ENCODE assay signal across 10 mouse cellular contexts in the genomic region with DNA sequence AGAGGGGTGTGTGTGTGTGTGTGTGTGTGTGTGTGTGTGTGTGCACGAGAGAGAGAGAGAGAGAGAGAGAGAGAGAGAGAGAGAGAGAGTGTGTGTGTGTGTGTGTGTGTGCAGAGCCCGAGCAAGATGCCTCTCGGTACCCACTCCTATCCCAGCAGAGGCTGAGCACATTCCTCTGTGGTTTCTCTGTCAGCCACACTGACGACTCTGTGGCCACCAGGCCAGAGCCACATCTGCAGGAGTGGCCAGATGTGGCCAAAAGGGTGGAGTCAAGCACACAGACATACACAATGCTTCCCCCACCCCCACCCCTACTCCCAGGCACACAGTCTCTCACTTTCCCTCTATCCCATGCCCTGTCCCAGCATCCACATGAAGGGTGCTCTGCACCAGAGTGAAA. TPM values are rescaled to one million over a fixed set of nuclear protein-coding genes. Genes with fewer than 3 reads are reported as not detected.
DNase-seq lines count a peak whose midpoint lies in the region; ATAC-seq and TF ChIP-seq lines count a peak whose summit lies in the region.
"Had no signal": no experiment of that assay in that cellular context is flagged by ENCODE, and none has a peak within 500 bp of the region (broad histone marks: within the 10 kb centered on the region; RNA-seq: fewer than 3 reads in every experiment).

No protein-coding gene starts in this region.

- peak overlapping the region; percentile 81; the same call in 1 of the 2 replicates for H3K27ac ChIP-seq in forebrain, embryonic 13.5 days
- no peak overlapping the region for H3K27ac ChIP-seq in forebrain, embryonic 11.5 days (ENCODE audit: low read depth, low read length)
- peak overlapping the region; percentile 53; the same call in 1 of the 2 replicates for H3K27ac ChIP-seq in layer of hippocampus, adult 2 months
- H3K27ac ChIP-seq in limb, embryonic 13.5 days = 0 out of 2 replicates have a peak overlapping the region, but pooled peaks have one; percentile 10

- no peaks in the 10 kb centered on the region for H3K9me3 ChIP-seq in forebrain, embryonic 13.5 days (replicated peaks)
- H3K9me3 ChIP-seq in forebrain, embryonic 11.5 days (ENCODE audit: control insufficient read depth, low read length) = no peaks in the 10 kb centered on the region
- H3K9me3 ChIP-seq in limb, embryonic 13.5 days = no peaks in the 10 kb centered on the region
- H3K9me3 ChIP-seq: stomach, embryonic 15.5 days had no signal

- no peak overlapping the region for H3K4me2 ChIP-seq in forebrain, embryonic 13.5 days
- no peak overlapping the region for H3K4me2 ChIP-seq in forebrain, embryonic 11.5 days (ENCODE audit: low read depth, low read length, severe bottlenecking)
- H3K4me2 ChIP-seq in limb, embryonic 13.5 days (replicated peaks) = no peak overlapping the region

- H3K9ac ChIP-seq in forebrain, embryonic 13.5 days = no peak overlapping the region
- H3K9ac ChIP-seq in forebrain, embryonic 11.5 days (ENCODE audit: low read length) = no peak overlapping the region
- peak overlapping the region; percentile 35; the same call in 1 of the 2 replicates for H3K9ac ChIP-seq in limb, embryonic 13.5 days
- H3K9ac ChIP-seq: stomach, embryonic 15.5 days had no signal

- peaks cover 61% of the 10 kb centered on the region for H3K4me1 ChIP-seq in forebrain, embryonic 13.5 days
- H3K4me1 ChIP-seq in forebrain, embryonic 11.5 days (replicated peaks; ENCODE audit: control insufficient read depth, insufficient read depth, low read length) = peaks cover 12% of the 10 kb centered on the region; the same call in 1 of the 2 replicates
- peaks cover 46% of the 10 kb centered on the region for H3K4me1 ChIP-seq in limb, embryonic 13.5 days

- TF ChIP-seq CTCF in layer of hippocampus, adult 2 months (conservative IDR thresholded peaks at IDR 0.05) = no peak

- H3K27me3 ChIP-seq in forebrain, embryonic 13.5 days = no peaks in the 10 kb centered on the region
- no peaks in the 10 kb centered on the region for H3K27me3 ChIP-seq in forebrain, embryonic 11.5 days (ENCODE audit: control insufficient read depth, insufficient read depth, low read length)
- no peaks in the 10 kb centered on the region for H3K27me3 ChIP-seq in limb, embryonic 13.5 days
- H3K27me3 ChIP-seq: stomach, embryonic 15.5 days had no signal

- no peak overlapping the region for H3K4me3 ChIP-seq in forebrain, embryonic 13.5 days
- H3K4me3 ChIP-seq in forebrain, embryonic 11.5 days (ENCODE audit: low read depth, low read length) = no peak overlapping the region
- no peak overlapping the region for H3K4me3 ChIP-seq in layer of hippocampus, adult 2 months
- H3K4me3 ChIP-seq in limb, embryonic 13.5 days = no peak overlapping the region
- H3K4me3 ChIP-seq: stomach, embryonic 15.5 days had no signal

- ATAC-seq in forebrain, embryonic 13.5 days = no peak
- ATAC-seq in forebrain, embryonic 11.5 days (replicated peaks; ENCODE audit: low FRiP score) = no peak
- ATAC-seq in common myeloid progenitor, adult 5-6 weeks (replicated peaks; ENCODE audit: low read depth, poor library complexity, severe bottlenecking) = peak; percentile 70
- no peak for ATAC-seq in limb, embryonic 13.5 days (ENCODE audit: low FRiP score, low read depth)
- no peak for ATAC-seq in megakaryocyte-erythroid progenitor cell, adult 5-6 weeks (replicated peaks; ENCODE audit: low FRiP score, low TSS enrichment, poor library complexity, severe bottlenecking)

- peaks cover 41% of the 10 kb centered on the region for H3K36me3 ChIP-seq in forebrain, embryonic 13.5 days (ENCODE audit: poor library complexity, severe bottlenecking)
- H3K36me3 ChIP-seq in forebrain, embryonic 11.5 days (ENCODE audit: control insufficient read depth, insufficient read depth, low read length) = no peaks in the 10 kb centered on the region; the same call in 1 of the 2 replicates
- peaks cover 38% of the 10 kb centered on the region for H3K36me3 ChIP-seq in limb, embryonic 13.5 days

- 27% methylated on average over 3 of the region's 4 CpGs for WGBS in forebrain, embryonic 13.5 days
- WGBS in forebrain, embryonic 11.5 days = 46% methylated on average over 3 of the region's 4 CpGs
- WGBS in limb, embryonic 13.5 days = 24% methylated on average over 3 of the region's 4 CpGs

- DNase-seq in forebrain, embryonic 11.5 days (ENCODE audit: low spot score) = no peak
- DNase-seq in layer of hippocampus, adult 2 months (ENCODE audit: low spot score in 2 of 2) = no peak
- DNase-seq in layer of hippocampus, adult 18-20 months (ENCODE audit: low spot score in 2 of 2) = no peak
- DNase-seq in layer of hippocampus, adult 9-11 months = no peak

RNA-seq across cellular contexts. Expression of a gene that starts 19.4 kb away (rescaled TPM):
- 21.5 and 25.6 TPM in 2 replicates for polyA plus RNA-seq in forebrain, embryonic 13.5 days (2015; fragmentation: Nextera tagmentation; extraction: Ambion mirVana)
- polyA plus RNA-seq in forebrain, embryonic 11.5 days (2014; fragmentation: Nextera tagmentation; extraction: Ambion mirVana) = 30.6 and 32.2 TPM in 2 replicates
- total RNA-seq in layer of hippocampus, adult 2 months (2021) = 10 to 100 TPM; 58.2 to 59.7 TPM
- total RNA-seq in layer of hippocampus, adult 18-20 months (2021) = 10 to 100 TPM; 61.0 to 65.1 TPM
- 45.2 and 51.6 TPM in 2 replicates for total RNA-seq in common myeloid progenitor, adult 5-6 weeks (2017)
- 35.6 and 36.1 TPM in 2 replicates for polyA plus RNA-seq in limb, embryonic 13.5 days (2015; fragmentation: Nextera tagmentation; extraction: Ambion mirVana)
- total RNA-seq in megakaryocyte-erythroid progenitor cell, adult 5-6 weeks (2014; fragmentation: Nextera tagmentation) = 71.5 and 93.3 TPM in 2 replicates
- total RNA-seq in megakaryocyte-erythroid progenitor cell, adult 5-6 weeks (2017) = 39.9 and 59.4 TPM in 2 replicates

RNA-seq across cellular contexts. Expression of a gene that starts 21.1 kb away (rescaled TPM):
- polyA plus RNA-seq in forebrain, embryonic 13.5 days (2015; fragmentation: Nextera tagmentation; extraction: Ambion mirVana) = 88.2 TPM in 2 replicates
- 35.0 and 36.8 TPM in 2 replicates for polyA plus RNA-seq in forebrain, embryonic 11.5 days (2014; fragmentation: Nextera tagmentation; extraction: Ambion mirVana)
- 100 to 1,000 TPM; 233 to 243 TPM for total RNA-seq in layer of hippocampus, adult 2 months (2021)
- total RNA-seq in layer of hippocampus, adult 18-20 months (2021) = 100 to 1,000 TPM; 258 to 266 TPM
- total RNA-seq in common myeloid progenitor, adult 5-6 weeks (2017) = 20.7 and 26.0 TPM in 2 replicates
- 61.9 and 68.6 TPM in 2 replicates for polyA plus RNA-seq in limb, embryonic 13.5 days (2015; fragmentation: Nextera tagmentation; extraction: Ambion mirVana)
- 10.7 and 16.6 TPM in 2 replicates for total RNA-seq in megakaryocyte-erythroid progenitor cell, adult 5-6 weeks (2014; fragmentation: Nextera tagmentation)
- 6.1 and 11.4 TPM in 2 replicates for total RNA-seq in megakaryocyte-erythroid progenitor cell, adult 5-6 weeks (2017)

RNA-seq across cellular contexts. Expression of a gene that starts 23.8 kb away (rescaled TPM):
- polyA plus RNA-seq in forebrain, embryonic 13.5 days (2015; fragmentation: Nextera tagmentation; extraction: Ambion mirVana) = 155 and 158 TPM in 2 replicates
- 73.2 and 78.7 TPM in 2 replicates for polyA plus RNA-seq in forebrain, embryonic 11.5 days (2014; fragmentation: Nextera tagmentation; extraction: Ambion mirVana)
- total RNA-seq in layer of hippocampus, adult 2 months (2021) = 10 to 100 TPM; 56.6 to 56.9 TPM
- 10 to 100 TPM; 59.3 to 59.4 TPM for total RNA-seq in layer of hippocampus, adult 18-20 months (2021)
- 62.2 and 71.8 TPM in 2 replicates for total RNA-seq in common myeloid progenitor, adult 5-6 weeks (2017)
- polyA plus RNA-seq in limb, embryonic 13.5 days (2015; fragmentation: Nextera tagmentation; extraction: Ambion mirVana) = 134 and 145 TPM in 2 replicates
- 110 TPM in 2 replicates for total RNA-seq in megakaryocyte-erythroid progenitor cell, adult 5-6 weeks (2014; fragmentation: Nextera tagmentation)
- 71.3 and 94.9 TPM in 2 replicates for total RNA-seq in megakaryocyte-erythroid progenitor cell, adult 5-6 weeks (2017)

RNA-seq across cellular contexts. Expression of a gene that starts 39.8 kb away (rescaled TPM):
- polyA plus RNA-seq in forebrain, embryonic 13.5 days (2015; fragmentation: Nextera tagmentation; extraction: Ambion mirVana) = 11.0 and 13.7 TPM in 2 replicates
- 23.5 and 26.6 TPM in 2 replicates for polyA plus RNA-seq in forebrain, embryonic 11.5 days (2014; fragmentation: Nextera tagmentation; extraction: Ambion mirVana)
- total RNA-seq in layer of hippocampus, adult 2 months (2021) = 1 to 10 TPM; 1.0 to 1.1 TPM
- total RNA-seq in layer of hippocampus, adult 18-20 months (2021) = 1 to 10 TPM in 1 of 2 experiments, under 1 TPM in 1; 0.86 to 1.8 TPM
- 4.8 and 5.3 TPM in 2 replicates for total RNA-seq in common myeloid progenitor, adult 5-6 weeks (2017)
- 15.8 and 16.1 TPM in 2 replicates for polyA plus RNA-seq in limb, embryonic 13.5 days (2015; fragmentation: Nextera tagmentation; extraction: Ambion mirVana)
- 36.4 and 48.1 TPM in 2 replicates for total RNA-seq in megakaryocyte-erythroid progenitor cell, adult 5-6 weeks (2014; fragmentation: Nextera tagmentation)
- 7.5 and 12.3 TPM in 2 replicates for total RNA-seq in megakaryocyte-erythroid progenitor cell, adult 5-6 weeks (2017)
- total RNA-seq: liver, adult 2 months had no signal

RNA-seq across cellular contexts. Expression of a gene that starts 52.6 kb away (rescaled TPM):
- polyA plus RNA-seq in forebrain, embryonic 13.5 days (2015; fragmentation: Nextera tagmentation; extraction: Ambion mirVana) = 35.6 and 39.0 TPM in 2 replicates
- polyA plus RNA-seq in forebrain, embryonic 11.5 days (2014; fragmentation: Nextera tagmentation; extraction: Ambion mirVana) = 35.7 and 38.9 TPM in 2 replicates
- total RNA-seq in layer of hippocampus, adult 2 months (2021) = 10 to 100 TPM; 26.5 to 27.1 TPM
- 10 to 100 TPM; 25.0 to 27.2 TPM for total RNA-seq in layer of hippocampus, adult 18-20 months (2021)
- total RNA-seq in common myeloid progenitor, adult 5-6 weeks (2017) = 11.3 and 21.5 TPM in 2 replicates
- polyA plus RNA-seq in limb, embryonic 13.5 days (2015; fragmentation: Nextera tagmentation; extraction: Ambion mirVana) = 44.7 and 46.1 TPM in 2 replicates
- 4.7 and 9.3 TPM in 2 replicates for total RNA-seq in megakaryocyte-erythroid progenitor cell, adult 5-6 weeks (2014; fragmentation: Nextera tagmentation)
- total RNA-seq in megakaryocyte-erythroid progenitor cell, adult 5-6 weeks (2017) = 11.8 and 15.7 TPM in 2 replicates
